Mouse (Mus musculus): Measurements from ENCODE around the gene Grik2. TPM values are rescaled to one million over a fixed set of nuclear protein-coding genes. Genes with fewer than 3 reads are reported as not detected.

Gene Grik2
- polyA plus RNA-seq, 1 experiment, result 0.19 TPM

DNA sequence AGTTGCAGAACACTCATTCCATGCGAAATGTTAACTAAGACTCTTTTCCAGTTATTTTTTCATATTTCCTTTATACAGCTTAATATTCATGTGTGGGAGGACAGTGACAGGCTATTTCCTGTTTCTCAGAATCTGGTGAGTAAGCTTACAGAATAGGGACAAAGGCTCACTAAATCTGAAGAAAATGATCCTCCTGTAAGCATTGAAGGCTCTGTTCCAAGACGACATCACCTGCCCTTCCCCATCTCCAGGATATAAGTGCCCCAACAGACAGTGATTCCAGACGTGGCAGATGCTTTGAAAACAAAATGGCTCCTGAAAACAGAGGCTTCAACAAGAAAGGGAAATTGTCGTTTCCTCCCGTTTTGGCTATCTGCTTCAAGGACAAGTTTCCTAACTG lies 71.7 kb downstream of the Grik2 start:
- Histone ChIP-seq H3K4me2 (ENCODE audit: low read depth) (no peak overlapping the region), H3K27me3 (ENCODE audit: control insufficient read depth, insufficient read depth, insufficient read length) (no peaks in the 10 kb centered on the region), H3K79me2 (ENCODE audit: control insufficient read depth, insufficient read depth) (no peaks in the 10 kb centered on the region), H3K4me3 (no peak overlapping the region), H3ac (ENCODE audit: control insufficient read depth, insufficient read length) (no peak overlapping the region), H3K36me3 (ENCODE audit: control insufficient read depth, insufficient read depth) (no peaks in the 10 kb centered on the region)
- TF ChIP-seq POLR2AphosphoS2 (IDR thresholded peaks at IDR 0.05; ENCODE audit: insufficient read length, low read depth), result no peak
- no peak for TF ChIP-seq POLR2A (IDR thresholded peaks at IDR 0.05; ENCODE audit: insufficient read length, low read depth)
- no peak for TF ChIP-seq REST (IDR thresholded peaks at IDR 0.05; ENCODE audit: insufficient read depth, insufficient read length)
- no peak for TF ChIP-seq MYOD1 (IDR thresholded peaks at IDR 0.05; ENCODE audit: control insufficient read depth in 1 of 3, insufficient read length in 2 of 3, low read depth in 2 of 3)
- TF ChIP-seq TCF3 (IDR thresholded peaks at IDR 0.05; ENCODE audit: insufficient read length, low read depth), result no peak
- no peak for TF ChIP-seq SRF (IDR thresholded peaks at IDR 0.05; ENCODE audit: control insufficient read depth, insufficient read length, low read depth)
- TF ChIP-seq MYOG (IDR thresholded peaks at IDR 0.05; ENCODE audit: control insufficient read depth in 1 of 3, insufficient read depth in 1 of 3, insufficient read length in 2 of 3, low read depth in 2 of 3), result no peak
- no peak for TF ChIP-seq CEBPB (IDR thresholded peaks at IDR 0.05; ENCODE audit: insufficient read depth, poor library complexity, severe bottlenecking)
- no peak for TF ChIP-seq MAX (IDR thresholded peaks at IDR 0.05; ENCODE audit: low read depth)
- no peak for TF ChIP-seq E2F4 (IDR thresholded peaks at IDR 0.05; ENCODE audit: insufficient read depth)

- no peaks in the 10 kb centered on the region for H3K79me2 ChIP-seq (ENCODE audit: control insufficient read depth, insufficient read depth)
- TF ChIP-seq TCF3 (IDR thresholded peaks at IDR 0.05; ENCODE audit: insufficient read length, low read depth), result no peak
- no peak for TF ChIP-seq POLR2AphosphoS2 (IDR thresholded peaks at IDR 0.05; ENCODE audit: insufficient read length, low read depth)
- no peak for TF ChIP-seq MAX (IDR thresholded peaks at IDR 0.05; ENCODE audit: low read depth)
- TF ChIP-seq MYOG (IDR thresholded peaks at IDR 0.05; ENCODE audit: control insufficient read depth in 1 of 3, insufficient read depth in 1 of 3, insufficient read length in 2 of 3, low read depth in 2 of 3), result no peak
- no peak for TF ChIP-seq SRF (IDR thresholded peaks at IDR 0.05; ENCODE audit: control insufficient read depth, insufficient read length, low read depth)
- TF ChIP-seq POLR2A (IDR thresholded peaks at IDR 0.05; ENCODE audit: insufficient read length, low read depth), result no peak
- no peak for TF ChIP-seq REST (IDR thresholded peaks at IDR 0.05; ENCODE audit: insufficient read depth, insufficient read length)
- no peak for TF ChIP-seq E2F4 (IDR thresholded peaks at IDR 0.05; ENCODE audit: insufficient read depth)
- no peak for TF ChIP-seq MYOD1 (IDR thresholded peaks at IDR 0.05; ENCODE audit: control insufficient read depth in 1 of 3, insufficient read length in 2 of 3, low read depth in 2 of 3)
- no peak for TF ChIP-seq CEBPB (IDR thresholded peaks at IDR 0.05; ENCODE audit: insufficient read depth, poor library complexity, severe bottlenecking)
- TF ChIP-seq TCF12 (IDR thresholded peaks at IDR 0.05; ENCODE audit: insufficient read depth, poor library complexity, severe bottlenecking), result no peak
- no peak for TF ChIP-seq USF1 (IDR thresholded peaks at IDR 0.05; ENCODE audit: low read depth)
- H3K36me3 ChIP-seq (ENCODE audit: control insufficient read depth, insufficient read depth), result no peaks in the 10 kb centered on the region
- H3K27me3 ChIP-seq (ENCODE audit: control insufficient read depth, insufficient read depth, insufficient read length), result no peaks in the 10 kb centered on the region
- no peak overlapping the region for H3K4me2 ChIP-seq (ENCODE audit: low read depth)
- H3ac ChIP-seq (ENCODE audit: control insufficient read depth, insufficient read length), result no peak overlapping the region
- no peak overlapping the region for H3K4me3 ChIP-seq
Measured at GRCm38 (mm10) chr10:49709748-49710147, 78.8 kb downstream of the Grik2 start.

GRCm38 (mm10) chr10:49704446-49704845 lies 84.1 kb downstream of the Grik2 start:
- Histone ChIP-seq H3K27me3 (ENCODE audit: control insufficient read depth, insufficient read depth, insufficient read length) (no peaks in the 10 kb centered on the region), H3ac (ENCODE audit: control insufficient read depth, insufficient read length) (no peak overlapping the region), H3K36me3 (ENCODE audit: control insufficient read depth, insufficient read depth) (no peaks in the 10 kb centered on the region), H3K4me3 (no peak overlapping the region), H3K4me2 (ENCODE audit: low read depth) (no peak overlapping the region), H3K79me2 (ENCODE audit: control insufficient read depth, insufficient read depth) (no peaks in the 10 kb centered on the region)
- no peak for TF ChIP-seq TCF12 (IDR thresholded peaks at IDR 0.05; ENCODE audit: insufficient read depth, poor library complexity, severe bottlenecking)
- TF ChIP-seq TCF3 (IDR thresholded peaks at IDR 0.05; ENCODE audit: insufficient read length, low read depth), result no peak
- no peak for TF ChIP-seq POLR2AphosphoS2 (IDR thresholded peaks at IDR 0.05; ENCODE audit: insufficient read length, low read depth)
- TF ChIP-seq REST (IDR thresholded peaks at IDR 0.05; ENCODE audit: insufficient read depth, insufficient read length), result no peak
- no peak for TF ChIP-seq MYOG (IDR thresholded peaks at IDR 0.05; ENCODE audit: control insufficient read depth in 1 of 3, insufficient read depth in 1 of 3, insufficient read length in 2 of 3, low read depth in 2 of 3)
- no peak for TF ChIP-seq USF1 (IDR thresholded peaks at IDR 0.05; ENCODE audit: low read depth)
- TF ChIP-seq SRF (IDR thresholded peaks at IDR 0.05; ENCODE audit: control insufficient read depth, insufficient read length, low read depth), result no peak
- TF ChIP-seq MAX (IDR thresholded peaks at IDR 0.05; ENCODE audit: low read depth), result no peak
- TF ChIP-seq MYOD1 (IDR thresholded peaks at IDR 0.05; ENCODE audit: control insufficient read depth in 1 of 3, insufficient read length in 2 of 3, low read depth in 2 of 3), result no peak
- no peak for TF ChIP-seq CEBPB (IDR thresholded peaks at IDR 0.05; ENCODE audit: insufficient read depth, poor library complexity, severe bottlenecking)
- TF ChIP-seq E2F4 (IDR thresholded peaks at IDR 0.05; ENCODE audit: insufficient read depth), result no peak
- TF ChIP-seq POLR2A (IDR thresholded peaks at IDR 0.05; ENCODE audit: insufficient read length, low read depth), result no peak

- TF ChIP-seq MAX (IDR thresholded peaks at IDR 0.05; ENCODE audit: low read depth) (no peak), TCF3 (IDR thresholded peaks at IDR 0.05; ENCODE audit: insufficient read length, low read depth) (no peak), REST (IDR thresholded peaks at IDR 0.05; ENCODE audit: insufficient read depth, insufficient read length) (no peak), SRF (IDR thresholded peaks at IDR 0.05; ENCODE audit: control insufficient read depth, insufficient read length, low read depth) (no peak), POLR2AphosphoS2 (IDR thresholded peaks at IDR 0.05; ENCODE audit: insufficient read length, low read depth) (no peak), TCF12 (IDR thresholded peaks at IDR 0.05; ENCODE audit: insufficient read depth, poor library complexity, severe bottlenecking) (no peak), MYOG (IDR thresholded peaks at IDR 0.05; ENCODE audit: control insufficient read depth in 1 of 3, insufficient read depth in 1 of 3, insufficient read length in 2 of 3, low read depth in 2 of 3) (no peak), POLR2A (IDR thresholded peaks at IDR 0.05; ENCODE audit: insufficient read length, low read depth) (no peak), USF1 (IDR thresholded peaks at IDR 0.05; ENCODE audit: low read depth) (no peak), E2F4 (IDR thresholded peaks at IDR 0.05; ENCODE audit: insufficient read depth) (no peak), CEBPB (IDR thresholded peaks at IDR 0.05; ENCODE audit: insufficient read depth, poor library complexity, severe bottlenecking) (no peak), MYOD1 (IDR thresholded peaks at IDR 0.05; ENCODE audit: control insufficient read depth in 1 of 3, insufficient read length in 2 of 3, low read depth in 2 of 3) (no peak)
- Histone ChIP-seq H3K27me3 (ENCODE audit: control insufficient read depth, insufficient read depth, insufficient read length) (no peaks in the 10 kb centered on the region), H3K79me2 (ENCODE audit: control insufficient read depth, insufficient read depth) (no peaks in the 10 kb centered on the region), H3K4me3 (no peak overlapping the region), H3K4me2 (ENCODE audit: low read depth) (no peak overlapping the region), H3K36me3 (ENCODE audit: control insufficient read depth, insufficient read depth) (no peaks in the 10 kb centered on the region), H3ac (ENCODE audit: control insufficient read depth, insufficient read length) (no peak overlapping the region)
Measured at GRCm38 (mm10) chr10:49652320-49652719, 136.2 kb downstream of the Grik2 start.
